Mouse (Mus musculus): ENCODE measurements at regions not wholly inside any gene's neighbourhood (a gene's known extent, or its start where the extent isn't known, plus 50 kb on each side); places are given as distances from the start of the nearest gene placed in this dataset.

GRCm38 (mm10) chr2:137974651-137975050, 281.7 kb upstream of the Btbd3 start:
- no peak for DNase-seq

- DNase-seq, result no peak
These were observed 287.2 kb upstream of the Btbd3 start for GRCm38 (mm10) chr2:137969156-137969555.

GRCm38 (mm10) chr2:137966460-137967076, 289.8 kb upstream of the Btbd3 start:
- DNase-seq, result no peak

- DNase-seq, result no peak
These were observed 301.5 kb upstream of the Btbd3 start for GRCm38 (mm10) chr2:137954830-137955229.

GRCm38 (mm10) chr2:137953144-137953543, 303.2 kb upstream of the Btbd3 start:
- DNase-seq, result no peak

- DNase-seq, result no peak
These were observed 304.4 kb upstream of the Btbd3 start for GRCm38 (mm10) chr2:137951942-137952341.

GRCm38 (mm10) chr2:137950931-137951330, 305.4 kb upstream of the Btbd3 start:
- DNase-seq, result no peak

GRCm38 (mm10) chr2:137942753-137943152, 313.6 kb upstream of the Btbd3 start:
- peak; percentile 85 for DNase-seq

- no peak for DNase-seq
These were observed 316.8 kb upstream of the Btbd3 start for GRCm38 (mm10) chr2:137939591-137939990.

GRCm38 (mm10) chr2:137938831-137939480, 317.4 kb upstream of the Btbd3 start:
- DNase-seq, result no peak

- no peak for DNase-seq
These were observed 319.8 kb upstream of the Btbd3 start for GRCm38 (mm10) chr2:137936613-137937012.

GRCm38 (mm10) chr2:137932931-137933330, 323.4 kb upstream of the Btbd3 start:
- no peak for DNase-seq

GRCm38 (mm10) chr2:137932488-137932887, 323.9 kb upstream of the Btbd3 start:
- no peak for DNase-seq

GRCm38 (mm10) chr2:137925488-137925887, 330.9 kb upstream of the Btbd3 start:
- DNase-seq, result no peak

GRCm38 (mm10) chr2:137924576-137924975, 331.8 kb upstream of the Btbd3 start:
- DNase-seq, result no peak

GRCm38 (mm10) chr2:137898425-137898824, 357.9 kb upstream of the Btbd3 start:
- DNase-seq, result no peak

GRCm38 (mm10) chr2:137880211-137881031, 375.9 kb upstream of the Btbd3 start:
- no peak for DNase-seq

GRCm38 (mm10) chr2:137869676-137870075, 386.7 kb upstream of the Btbd3 start:
- DNase-seq, result no peak

GRCm38 (mm10) chr2:137854494-137854893, 401.9 kb upstream of the Btbd3 start:
- peak; percentile 5 for DNase-seq

- no peak for DNase-seq
These were observed 402.7 kb upstream of the Btbd3 start for GRCm38 (mm10) chr2:137853399-137854259.

- no peak for DNase-seq
These were observed 408.5 kb upstream of the Btbd3 start for GRCm38 (mm10) chr2:137847901-137848300.

GRCm38 (mm10) chr2:137827814-137828374, 428.5 kb upstream of the Btbd3 start:
- DNase-seq, result no peak

All from adrenal gland, postnatal 10 days (tissue).